Mouse (Mus musculus) intestine, embryonic 14.5 days (tissue): ENCODE results near the gene Vax2. TPM values are rescaled to one million over a fixed set of nuclear protein-coding genes. Genes with fewer than 3 reads are reported as not detected.

Experiments used
- ATAC-seq: fragments of 200-750 bp; cut with Nextera tagmentation; replicated peaks from 2 replicates; pipeline ENCODE4 v1.8.0; 2017; ENCODE audit warnings: low read depth, moderate number of reproducible peaks, moderate TSS enrichment, moderate library complexity; ENCODE audit not compliant: low FRiP score, low TSS enrichment
- DNase-seq: peaks from one replicate; pipeline ENCODE4 v3.0.0-alpha.2; 2018; ENCODE audit warnings: low spot score
- H3K27ac ChIP-seq: fragments of 300-500 bp; sonication (generic); 2 replicates; pipeline ENCODE4 v1.5.1; 2014; ENCODE audit warnings: low read depth, mild to moderate bottlenecking, control low read depth
- H3K27me3 ChIP-seq: fragments of 300-500 bp; sonication (generic); replicated peaks from 2 replicates; pipeline ENCODE4 v1.6.1; 2014; ENCODE audit warnings: low read length, control low read depth; ENCODE audit not compliant: control insufficient read depth, insufficient read depth
- H3K36me3 ChIP-seq: fragments of 300-500 bp; sonication (generic); 2 replicates; pipeline ENCODE4 v1.6.1; 2014; ENCODE audit warnings: low read length, control low read depth; ENCODE audit not compliant: control insufficient read depth, insufficient read depth
- H3K4me1 ChIP-seq: fragments of 300-500 bp; sonication (generic); replicated peaks from 2 replicates; pipeline ENCODE4 v1.6.1; 2014; ENCODE audit warnings: low read length, control low read depth, mixed read lengths; ENCODE audit not compliant: control insufficient read depth, insufficient read depth
- H3K4me2 ChIP-seq: fragments of 300-500 bp; sonication (generic); 2 replicates; pipeline ENCODE4 v1.6.1; 2014; ENCODE audit warnings: low read length
- H3K4me3 ChIP-seq: fragments of 300-500 bp; sonication (generic); 2 replicates; pipeline ENCODE4 v1.5.1; 2014; ENCODE audit warnings: low read depth, low read length, control low read depth, mixed read lengths
- H3K9ac ChIP-seq: fragments of 300-500 bp; sonication (generic); 2 replicates; pipeline ENCODE4 v1.6.1; 2014; ENCODE audit warnings: mild to moderate bottlenecking, low read length
- H3K9me3 ChIP-seq: fragments of 300-500 bp; sonication (generic); 2 replicates; pipeline ENCODE4 v1.6.1; 2016; ENCODE audit warnings: low read length, control low read depth; ENCODE audit not compliant: control insufficient read depth
- WGBS: fragments of 180-500 bp; shearing (Covaris S2); extraction: QIAGEN DNeasy Blood & Tissue Kit; methylation state at CpG from one replicate; pipeline ENCODE4 v1.1.7; 2014; 5-methylcytosine and 5-hydroxymethylcytosine counted together
- polyA plus RNA-seq: library from polyadenylated mRNA; unstranded; fragments of >200 nt; fragmentation: Nextera tagmentation; extraction: Ambion mirVana; gene quantifications from 2 replicates; pipeline ENCODE4 v1.2.1, GENCODE M21; 2014

Vax2 gene
- polyA plus RNA-seq, 1 experiment from 2014 or later = not detected

DNA sequence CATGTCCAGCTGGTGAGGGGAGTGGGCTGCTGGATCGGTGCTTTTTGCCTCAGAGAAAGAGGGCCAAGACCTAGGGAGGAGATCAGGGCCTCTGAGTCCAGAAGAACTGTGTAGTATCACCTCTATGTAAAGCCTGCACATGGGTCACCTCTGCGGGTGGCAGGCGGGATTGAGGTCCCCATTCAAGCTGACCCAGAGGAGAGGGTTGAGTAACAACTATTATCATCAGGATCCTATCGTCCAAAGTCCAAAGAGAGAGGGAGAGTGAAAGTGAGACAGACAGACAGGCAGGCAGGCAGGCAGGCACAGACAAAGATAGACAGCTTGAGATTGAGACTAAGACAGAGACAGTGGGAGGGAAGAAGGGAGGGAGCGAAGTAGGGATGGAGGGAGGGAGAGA, 32.1 kb downstream of the Vax2 start:
- H3K36me3 ChIP-seq = no peaks in the 10 kb centered on the region
- WGBS = 60% methylated on average over 5 of the region's 5 CpGs

DNA sequence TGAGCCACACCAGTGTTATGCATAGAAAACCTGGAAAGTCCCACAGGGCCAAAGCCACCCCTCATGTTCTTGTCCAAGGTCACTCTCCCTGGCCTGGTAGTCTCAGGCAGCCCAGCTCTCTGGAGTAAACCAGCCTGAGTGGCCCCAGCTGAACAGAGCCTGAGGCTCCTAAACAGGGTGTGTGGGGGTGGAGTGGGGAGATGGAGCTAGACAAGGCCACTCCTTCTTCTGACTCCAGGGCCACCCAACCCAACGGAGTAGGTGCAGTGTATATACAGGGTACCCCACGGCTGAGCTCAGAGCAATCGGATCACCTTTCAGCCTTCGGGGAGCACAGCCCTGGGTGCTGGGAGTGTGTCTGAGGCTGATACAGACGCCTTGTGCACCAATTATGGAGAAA, 33.1 kb downstream of the Vax2 start:
- Histone ChIP-seq H3K27me3 (no peaks in the 10 kb centered on the region), H3K4me3 (no peak overlapping the region), H3K36me3 (no peaks in the 10 kb centered on the region), H3K4me1 (no peaks in the 10 kb centered on the region), H3K9ac (no peak overlapping the region), H3K4me2 (no peak overlapping the region), H3K27ac (no peak overlapping the region), H3K9me3 (no peaks in the 10 kb centered on the region)
- ATAC-seq (0 out of 2 replicates have a peak, but pooled peaks have one; percentile 28), DNase-seq (no peak)
- 59% methylated on average over 5 of the region's 5 CpGs for WGBS

More for the DNA sequence above, 32.1 kb downstream of the Vax2 start:
- H3K9ac ChIP-seq = no peak overlapping the region
- no peaks in the 10 kb centered on the region for H3K4me1 ChIP-seq
- H3K4me3 ChIP-seq = no peak overlapping the region
- H3K27me3 ChIP-seq = no peaks in the 10 kb centered on the region
- no peaks in the 10 kb centered on the region for H3K9me3 ChIP-seq
- DNase-seq = no peak
- H3K27ac ChIP-seq = no peak overlapping the region
- no peak for ATAC-seq
- H3K4me2 ChIP-seq = no peak overlapping the region

GRCm38 (mm10) chr6:83744557-83744956, 33.5 kb downstream of the Vax2 start:
- 51% methylated on average over 5 of the region's 5 CpGs for WGBS
- no peaks in the 10 kb centered on the region for H3K27me3 ChIP-seq
- H3K4me1 ChIP-seq = no peaks in the 10 kb centered on the region
- ATAC-seq (no peak), DNase-seq (no peak)
- no peak overlapping the region for H3K4me2 ChIP-seq
- no peak overlapping the region for H3K27ac ChIP-seq
- H3K36me3 ChIP-seq = no peaks in the 10 kb centered on the region
- no peak overlapping the region for H3K4me3 ChIP-seq
- H3K9ac ChIP-seq = no peak overlapping the region
- H3K9me3 ChIP-seq = no peaks in the 10 kb centered on the region

GRCm38 (mm10) chr6:83745466-83745865, 34.4 kb downstream of the Vax2 start:
- Histone ChIP-seq H3K4me3 (no peak overlapping the region), H3K4me2 (no peak overlapping the region), H3K9me3 (no peaks in the 10 kb centered on the region), H3K4me1 (no peaks in the 10 kb centered on the region), H3K36me3 (no peaks in the 10 kb centered on the region), H3K27ac (no peak overlapping the region), H3K27me3 (no peaks in the 10 kb centered on the region), H3K9ac (no peak overlapping the region)
- no peak for DNase-seq
- ATAC-seq = no peak
- WGBS = 50% methylated on average over 2 of the region's 2 CpGs

DNA sequence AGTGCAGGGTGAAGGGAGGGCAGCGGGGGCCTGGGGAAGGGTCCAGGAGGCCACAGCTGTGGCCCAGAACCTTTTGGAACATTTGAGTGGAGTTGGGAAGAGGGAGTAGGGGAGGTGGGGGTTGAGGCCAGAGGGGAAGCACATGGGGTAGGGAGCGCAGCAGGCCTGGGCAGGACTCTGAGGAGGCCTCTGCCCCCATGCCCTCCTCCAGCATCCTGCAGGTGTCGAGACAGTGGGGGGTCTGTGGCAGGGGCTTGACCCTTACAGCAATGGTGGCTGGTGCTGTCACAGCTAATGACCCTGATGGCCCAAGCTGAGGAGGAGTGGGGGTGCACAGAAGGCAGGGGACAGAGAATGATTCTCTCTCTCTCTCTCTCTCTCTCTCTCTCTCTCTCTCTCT, 38.2 kb downstream of the Vax2 start:
- H3K27me3 ChIP-seq = peaks cover 15% of the 10 kb centered on the region; the same call in 1 of the 2 replicates
- no peak overlapping the region for H3K9ac ChIP-seq
- H3K4me3 ChIP-seq = no peak overlapping the region
- H3K4me2 ChIP-seq = no peak overlapping the region
- no peak for ATAC-seq
- H3K36me3 ChIP-seq = no peaks in the 10 kb centered on the region
- no peak for DNase-seq
- no peaks in the 10 kb centered on the region for H3K9me3 ChIP-seq
- no peaks in the 10 kb centered on the region for H3K4me1 ChIP-seq
- WGBS = 57% methylated on average over 3 of the region's 3 CpGs
- no peak overlapping the region for H3K27ac ChIP-seq

DNA sequence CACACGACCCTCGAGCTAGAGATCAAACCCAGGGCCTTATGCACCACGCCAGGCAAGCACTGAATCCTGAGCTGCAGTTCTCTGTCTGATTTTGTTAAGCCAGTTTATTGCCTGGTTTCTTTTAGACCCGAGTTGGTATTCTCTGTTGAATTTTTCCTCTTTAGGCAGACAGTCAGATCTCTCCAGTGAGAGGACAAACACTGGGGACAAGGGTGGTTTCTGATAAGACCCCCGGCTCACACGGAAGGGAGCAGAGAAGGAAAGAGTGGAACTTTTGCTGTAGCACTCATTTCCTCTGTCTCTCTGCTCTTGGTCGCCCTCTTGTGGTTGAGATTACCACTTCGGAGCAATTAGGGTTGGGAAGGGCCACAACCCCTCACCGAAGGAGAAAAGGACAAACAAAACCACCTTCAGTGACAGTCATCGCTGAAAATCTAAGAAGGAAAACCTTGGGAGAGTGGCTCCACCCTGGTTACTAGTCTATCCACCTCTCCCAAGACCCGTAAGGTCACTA, 39.2 kb downstream of the Vax2 start:
- ATAC-seq = no peak; the same call in 1 of the 2 replicates
- Histone ChIP-seq H3K4me3 (no peak overlapping the region), H3K9ac (no peak overlapping the region), H3K27ac (no peak overlapping the region), H3K36me3 (no peaks in the 10 kb centered on the region), H3K4me2 (peak overlapping the region; percentile 32; the same call in 1 of the 2 replicates), H3K4me1 (no peaks in the 10 kb centered on the region), H3K27me3 (peaks cover 15% of the 10 kb centered on the region; the same call in 1 of the 2 replicates), H3K9me3 (no peaks in the 10 kb centered on the region)
- peak; percentile 89 for DNase-seq
- 9% methylated on average over 11 of the region's 11 CpGs for WGBS

- DNase-seq = no peak
- no peak overlapping the region for H3K9ac ChIP-seq
Observed at GRCm38 (mm10) chr6:83756051-83756450, 45.0 kb downstream of the Vax2 start.

DNA sequence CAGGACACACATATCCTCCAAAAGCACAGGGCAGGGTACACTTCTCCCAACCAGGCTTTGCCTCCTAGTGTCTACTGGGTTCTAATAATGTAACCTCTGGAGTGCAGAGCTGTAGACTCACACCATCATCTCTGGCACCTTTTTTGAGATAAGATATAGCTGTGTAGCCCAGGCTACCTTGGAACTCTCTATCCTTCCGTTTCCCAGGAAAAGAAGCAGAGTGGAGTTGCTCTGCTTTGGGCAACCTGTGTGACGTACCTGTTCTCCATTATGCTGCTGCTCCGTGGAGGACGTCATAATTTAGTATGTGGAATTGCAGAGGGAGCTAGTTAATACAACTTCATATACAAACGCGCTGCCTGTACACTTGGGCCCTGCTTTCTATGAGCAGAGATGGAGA, 51.3 kb downstream of the Vax2 start, which contains the start of gene Ankrd53:
TSS of gene Ankrd53 (plus strand) at position 301 of the 400 bp plus-strand sequence.
- H3K9ac ChIP-seq = no peak within 1 kb of the TSS
- WGBS = 28% methylated on average over 6 of the region's 6 CpGs
- H3K4me3 ChIP-seq = peak within 1 kb of the TSS; percentile 25
- DNase-seq (no peak), ATAC-seq (0 out of 2 replicates have a peak, but pooled peaks have one; percentile 2)
- no peaks in the 10 kb centered on the region for H3K9me3 ChIP-seq
- no peaks in the 10 kb centered on the region for H3K36me3 ChIP-seq
- peaks cover 7% of the 10 kb centered on the region; the same call in 1 of the 2 replicates for H3K4me1 ChIP-seq
- peaks cover 53% of the 10 kb centered on the region for H3K27me3 ChIP-seq
- no peak within 1 kb of the TSS for H3K27ac ChIP-seq
- H3K4me2 ChIP-seq = peak within 1 kb of the TSS; percentile 56

More at GRCm38 (mm10) chr6:83756051-83756450, 45.0 kb downstream of the Vax2 start:
- ATAC-seq = no peak
- peaks cover 49% of the 10 kb centered on the region for H3K27me3 ChIP-seq
- no peaks in the 10 kb centered on the region for H3K9me3 ChIP-seq
- no peak overlapping the region for H3K4me3 ChIP-seq
- H3K36me3 ChIP-seq = no peaks in the 10 kb centered on the region
- H3K27ac ChIP-seq = no peak overlapping the region
- no peak overlapping the region for H3K4me2 ChIP-seq
- 69% methylated on average over 9 of the region's 9 CpGs for WGBS
- no peaks in the 10 kb centered on the region for H3K4me1 ChIP-seq

DNA sequence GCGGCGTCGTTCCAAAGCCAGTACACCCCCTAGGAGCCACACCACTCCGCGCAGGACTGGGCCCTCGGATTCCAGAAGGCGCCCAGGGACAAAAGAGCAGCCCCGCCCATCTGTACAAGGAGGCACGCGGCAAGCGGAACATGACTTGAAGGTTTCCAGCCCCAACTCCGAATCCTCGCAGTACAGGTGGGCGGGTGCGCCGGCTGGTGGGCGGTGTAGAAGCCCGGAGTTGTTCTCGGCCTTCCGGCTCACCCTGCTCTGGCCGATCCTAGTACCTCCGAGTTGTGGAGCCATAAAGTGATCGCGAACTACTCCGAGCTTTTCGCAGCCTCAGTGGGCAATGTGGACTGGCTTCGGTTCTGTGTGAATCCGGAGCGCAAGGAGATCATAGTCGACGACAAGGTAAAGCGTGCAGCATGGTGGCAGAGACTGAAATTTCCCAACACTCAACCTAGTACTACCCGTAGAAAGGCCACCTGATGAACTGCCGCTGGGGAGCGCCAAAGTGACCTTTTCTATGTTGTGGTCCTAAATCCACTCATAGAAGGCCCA, 51.9 kb downstream of the Vax2 start:
- Histone ChIP-seq H3K4me3 (peak overlapping the region; percentile 25), H3K27me3 (peaks cover 47% of the 10 kb centered on the region), H3K9me3 (no peaks in the 10 kb centered on the region), H3K36me3 (no peaks in the 10 kb centered on the region), H3K9ac (no peak overlapping the region), H3K4me2 (peak overlapping the region; percentile 56), H3K27ac (no peak overlapping the region), H3K4me1 (peaks cover 7% of the 10 kb centered on the region; the same call in 1 of the 2 replicates)
- peak; percentile 76 for ATAC-seq
- WGBS = 1% methylated on average over 35 of the region's 35 CpGs
- peak; percentile 66 for DNase-seq
